Mouse (Mus musculus) C2C12 (cell line): ENCODE measurements around the gene Gm9821. TPM values are rescaled to one million over a fixed set of nuclear protein-coding genes. Genes with fewer than 3 reads are reported as not detected.

Experiments used
- H3K27me3 ChIP-seq: one replicate; pipeline ENCODE4 v1.6.1; 2011; ENCODE audit not compliant: control insufficient read depth, insufficient read depth, insufficient read length
- H3K36me3 ChIP-seq: one replicate; pipeline ENCODE4 v1.6.1; 2011; ENCODE audit not compliant: control insufficient read depth, insufficient read depth
- H3K4me3 ChIP-seq: one replicate; pipeline ENCODE4 v1.5.1; 2011; ENCODE audit warnings: mild to moderate bottlenecking, control low read depth; ENCODE audit not compliant: poor library complexity, insufficient read depth, severe bottlenecking
- H3K79me2 ChIP-seq: one replicate; pipeline ENCODE4 v1.6.1; 2011; ENCODE audit not compliant: control insufficient read depth, insufficient read depth
- H3K79me3 ChIP-seq: one replicate; pipeline ENCODE4 v1.6.1; 2011; ENCODE audit warnings: low read depth, control low read depth
- H3ac ChIP-seq: one replicate; pipeline ENCODE3; 2011; ENCODE audit warnings: low read depth; ENCODE audit not compliant: control insufficient read depth, insufficient read length
- CEBPB ChIP-seq: IDR thresholded peaks from one replicate; pipeline ENCODE4 v1.6.1; 2011; ENCODE audit warnings: low read depth, mild to moderate bottlenecking, control low read depth, moderate library complexity
- CTCF ChIP-seq: IDR thresholded peaks from one replicate; pipeline ENCODE4 v1.5.1; 2011; ENCODE audit not compliant: control insufficient read depth, insufficient read depth, insufficient read length
- FOSL1 ChIP-seq: IDR thresholded peaks from one replicate; pipeline ENCODE4 v1.8.0; 2011; ENCODE audit warnings: mild to moderate bottlenecking, low read length; ENCODE audit not compliant: poor library complexity, insufficient read depth, severe bottlenecking
- MAX ChIP-seq: IDR thresholded peaks from one replicate; pipeline ENCODE4 v1.6.1; 2011; ENCODE audit warnings: mild to moderate bottlenecking, control low read depth
- MYOD1 ChIP-seq: IDR thresholded peaks from one replicate; pipeline ENCODE4 v1.6.1; 2011; ENCODE audit warnings: low read depth; ENCODE audit not compliant: control insufficient read depth, insufficient read length
- MYOG ChIP-seq: IDR thresholded peaks from one replicate; pipeline ENCODE4 v1.6.1; 2011; ENCODE audit not compliant: control insufficient read depth, insufficient read length; ENCODE audit errors: extremely low read depth
- USF1 ChIP-seq: IDR thresholded peaks from one replicate; pipeline ENCODE4 v1.6.1; 2011; ENCODE audit warnings: low read depth, mild to moderate bottlenecking, control low read depth, moderate library complexity
- polyA plus RNA-seq: library from polyadenylated mRNA; unstranded; fragments of >200 nt; fragmentation: generic; extraction: Trizol; gene quantifications from one replicate; pipeline ENCODE4 v1.2.1, GENCODE M21; 2012; ENCODE audit warnings: missing spikeins

Gm9821 gene
- polyA plus RNA-seq, 1 experiment, result 0.43 TPM

DNA sequence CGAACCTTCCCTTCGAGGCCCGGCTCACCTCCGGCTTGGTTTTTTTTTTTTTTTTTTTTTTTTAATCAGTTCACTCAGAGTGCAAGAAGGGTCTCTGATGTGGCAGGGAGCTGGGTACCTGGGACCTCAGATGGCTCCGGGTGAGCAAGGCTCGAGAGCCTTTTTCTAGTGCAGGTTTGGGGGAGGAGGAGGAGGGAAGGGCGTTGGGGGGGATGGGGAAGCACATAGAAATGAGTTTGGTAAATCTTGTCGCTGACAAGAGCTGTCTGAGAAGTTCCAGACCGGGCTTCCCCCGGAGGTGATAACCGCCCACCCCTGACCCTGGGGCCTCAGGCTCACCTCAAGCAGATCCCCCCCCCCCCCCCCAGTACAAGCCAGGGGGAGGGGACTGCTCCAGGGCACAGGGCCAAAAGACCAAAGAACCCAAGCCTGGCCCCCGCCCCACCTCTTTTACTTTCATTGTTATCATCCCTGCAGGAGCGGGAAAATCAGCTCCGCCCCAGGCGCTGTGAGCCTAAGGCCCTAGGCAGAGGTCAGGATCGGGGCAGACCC is 13.3 kb upstream of the Gm9821 start, which contains the start of gene Mdk:
Gene Mdk (minus strand): TSS at position 138 of the 552 bp plus-strand sequence.
- Histone ChIP-seq H3ac (no peak within 1 kb of the TSS), H3K79me2 (no peaks in the 10 kb centered on the region), H3K27me3 (no peaks in the 10 kb centered on the region), H3K4me3 (no peak within 1 kb of the TSS), H3K36me3 (peaks cover 33% of the 10 kb centered on the region), H3K79me3 (no peaks in the 10 kb centered on the region)
- TF ChIP-seq FOSL1 (no peak), CEBPB (no peak), USF1 (no peak), CTCF (no peak), MYOD1 (no peak), MYOG (no peak), MAX (no peak)

- no peak for TF ChIP-seq MYOG
- TF ChIP-seq USF1, result no peak
- no peak for TF ChIP-seq CEBPB
- no peak for TF ChIP-seq CTCF
- TF ChIP-seq MAX, result no peak
- TF ChIP-seq MYOD1, result no peak
- TF ChIP-seq FOSL1, result no peak
- H3K27me3 ChIP-seq, result no peaks in the 10 kb centered on the region
- H3K36me3 ChIP-seq, result peaks cover 37% of the 10 kb centered on the region
- H3ac ChIP-seq, result no peak overlapping the region
- no peak overlapping the region for H3K4me3 ChIP-seq
- no peaks in the 10 kb centered on the region for H3K79me3 ChIP-seq
- no peaks in the 10 kb centered on the region for H3K79me2 ChIP-seq
These were observed 12.7 kb upstream of the Gm9821 start for GRCm38 (mm10) chr2:91932737-91933350.

GRCm38 (mm10) chr2:91933471-91933870 is 12.0 kb upstream of the Gm9821 start:
- H3K79me2 ChIP-seq, result no peaks in the 10 kb centered on the region
- no peak overlapping the region for H3ac ChIP-seq
- TF ChIP-seq CTCF (no peak), MYOD1 (no peak), CEBPB (no peak), MAX (no peak), MYOG (no peak), FOSL1 (no peak), USF1 (no peak)
- no peak overlapping the region for H3K4me3 ChIP-seq
- no peaks in the 10 kb centered on the region for H3K79me3 ChIP-seq
- H3K36me3 ChIP-seq, result peaks cover 43% of the 10 kb centered on the region
- no peaks in the 10 kb centered on the region for H3K27me3 ChIP-seq

GRCm38 (mm10) chr2:91934016-91934415 is 11.5 kb upstream of the Gm9821 start:
- Histone ChIP-seq H3ac (no peak overlapping the region), H3K36me3 (peaks cover 44% of the 10 kb centered on the region), H3K79me2 (no peaks in the 10 kb centered on the region), H3K79me3 (no peaks in the 10 kb centered on the region), H3K27me3 (no peaks in the 10 kb centered on the region), H3K4me3 (no peak overlapping the region)
- TF ChIP-seq CEBPB, result no peak
- TF ChIP-seq MYOG, result no peak
- no peak for TF ChIP-seq MYOD1
- no peak for TF ChIP-seq USF1
- TF ChIP-seq CTCF, result no peak
- TF ChIP-seq FOSL1, result no peak
- TF ChIP-seq MAX, result no peak

DNA sequence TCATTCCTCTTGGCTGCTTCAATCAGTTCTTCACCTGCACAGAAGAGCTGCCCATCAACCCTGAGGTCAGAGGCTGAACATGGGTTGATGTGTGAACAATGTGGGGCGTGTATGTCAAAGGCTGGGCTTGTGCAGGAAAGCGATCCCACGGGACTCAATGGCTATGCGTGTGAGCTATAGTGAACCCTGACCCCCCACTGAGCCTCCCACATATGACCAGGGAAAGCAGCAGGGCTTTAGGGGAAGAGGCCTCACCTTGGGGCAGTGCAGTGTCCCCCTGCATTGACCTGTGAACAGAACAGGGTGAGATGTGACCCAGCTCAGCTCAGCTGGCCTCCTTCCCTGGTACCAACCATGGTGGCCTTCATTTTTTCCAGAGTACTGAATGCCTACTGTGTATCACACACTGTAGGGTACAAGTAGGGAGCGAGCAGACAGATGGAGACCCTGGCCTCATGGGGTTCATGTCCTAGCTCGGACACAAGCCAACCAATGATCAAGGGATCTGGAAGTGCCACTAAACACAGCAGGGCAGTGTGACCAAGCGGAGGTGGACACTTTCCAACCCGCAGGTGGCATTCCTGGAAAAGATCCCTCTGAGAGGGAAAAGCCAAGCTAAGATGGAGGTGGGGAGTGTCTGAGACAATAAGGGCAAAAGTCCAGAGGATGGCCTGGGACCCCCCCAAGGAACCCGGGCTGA is 10.5 kb upstream of the Gm9821 start:
- H3K36me3 ChIP-seq, result peaks cover 44% of the 10 kb centered on the region
- H3K27me3 ChIP-seq, result no peaks in the 10 kb centered on the region
- no peak overlapping the region for H3K4me3 ChIP-seq
- no peaks in the 10 kb centered on the region for H3K79me2 ChIP-seq
- TF ChIP-seq FOSL1, result no peak
- no peak overlapping the region for H3ac ChIP-seq
- H3K79me3 ChIP-seq, result no peaks in the 10 kb centered on the region

DNA sequence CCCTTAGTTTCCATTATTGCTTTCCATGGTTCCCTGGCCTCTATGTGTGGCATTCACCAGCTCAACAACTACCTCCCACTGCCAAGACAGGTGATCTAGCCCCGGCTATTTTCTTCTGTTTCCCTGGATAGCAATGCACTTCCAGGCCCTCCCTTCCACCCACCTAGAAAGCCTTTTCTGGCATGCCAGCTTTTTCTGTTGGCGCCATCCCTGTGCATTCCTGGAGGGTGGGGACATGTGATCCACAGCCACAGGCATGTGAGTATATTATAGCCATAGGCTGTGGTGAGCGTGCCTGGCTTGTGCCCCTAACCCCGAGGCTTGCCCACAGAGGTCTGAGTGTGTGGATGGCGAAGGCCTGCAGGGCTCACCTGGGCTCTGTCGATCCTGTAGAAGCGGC is 9.3 kb upstream of the Gm9821 start:
- H3K36me3 ChIP-seq, result peaks cover 49% of the 10 kb centered on the region
- no peak overlapping the region for H3K4me3 ChIP-seq
- H3K27me3 ChIP-seq, result no peaks in the 10 kb centered on the region
- no peaks in the 10 kb centered on the region for H3K79me3 ChIP-seq
- TF ChIP-seq CEBPB, result no peak
- TF ChIP-seq MYOD1, result no peak
- TF ChIP-seq CTCF, result no peak
- no peak for TF ChIP-seq USF1
- TF ChIP-seq MAX, result no peak
- no peak for TF ChIP-seq FOSL1
- TF ChIP-seq MYOG, result no peak
- H3K79me2 ChIP-seq, result no peaks in the 10 kb centered on the region
- no peak overlapping the region for H3ac ChIP-seq
